In genomic region chr2:137756220-137756619, GRCm38 (mm10) we compare ENCODE assay signal across 14 mouse cellular contexts.
A peak's percentile ranks its signal among the peaks of the same experiment; 100 is the strongest.
DNase-seq lines count a peak whose midpoint lies in the region; ATAC-seq and TF ChIP-seq lines count a peak whose summit lies in the region.
"Had no signal": no experiment of that assay in that cellular context is flagged by ENCODE, and none has a peak within 500 bp of the region (broad histone marks: within the 10 kb centered on the region; RNA-seq: fewer than 3 reads in every experiment).

No protein-coding gene starts in this region.

- no peaks in the 10 kb centered on the region for H3K27me3 ChIP-seq in intestine, embryonic 16.5 days (replicated peaks; ENCODE audit: control insufficient read depth, insufficient read depth, low read length)
- H3K27me3 ChIP-seq in intestine, postnatal 0 days (replicated peaks; ENCODE audit: control insufficient read depth, insufficient read depth, low read length) = no peaks in the 10 kb centered on the region
- no peaks in the 10 kb centered on the region for H3K27me3 ChIP-seq in embryonic facial prominence, embryonic 15.5 days
- H3K27me3 ChIP-seq: heart, embryonic 15.5 days had no signal

- no peak overlapping the region for H3K27ac ChIP-seq in intestine, embryonic 16.5 days (ENCODE audit: low read length)
- H3K27ac ChIP-seq in intestine, postnatal 0 days (ENCODE audit: low read depth, low read length) = no peak overlapping the region
- peak overlapping the region; percentile 52; the same call in 1 of the 2 replicates for H3K27ac ChIP-seq in embryonic facial prominence, embryonic 15.5 days (replicated peaks)
- H3K27ac ChIP-seq: heart, embryonic 15.5 days; left cerebral cortex, adult 2 months had no signal

- H3K4me1 ChIP-seq in intestine, embryonic 16.5 days (ENCODE audit: control insufficient read depth, insufficient read depth, low read length) = no peaks in the 10 kb centered on the region
- H3K4me1 ChIP-seq in intestine, postnatal 0 days (replicated peaks; ENCODE audit: control insufficient read depth, insufficient read depth, low read length) = no peaks in the 10 kb centered on the region
- H3K4me1 ChIP-seq in embryonic facial prominence, embryonic 15.5 days = peaks cover 10% of the 10 kb centered on the region; the same call in 1 of the 2 replicates

- peak; percentile 1 for DNase-seq in adrenal gland, postnatal 25 days
- no peak for DNase-seq in adrenal gland, postnatal 14 days
- peak; percentile 67 for DNase-seq in 3T3-L1 (ENCODE audit: low read depth, low spot score)
- no peak for DNase-seq in retina, embryonic 14.5 days (ENCODE audit: low spot score)
- no peak for DNase-seq in kidney, adult 11 months
- DNase-seq: cerebellum, postnatal 36 days; spleen, adult 18-20 months; thymus, adult 18-20 months had no signal

- no peak for TF ChIP-seq CTCF in intestine, postnatal 0 days (IDR thresholded peaks at IDR 0.05; ENCODE audit: low read depth)

- H3K9ac ChIP-seq in intestine, embryonic 16.5 days (ENCODE audit: low read depth, low read length) = 0 out of 2 replicates have a peak overlapping the region, but pooled peaks have one; percentile 33
- no peak overlapping the region for H3K9ac ChIP-seq in intestine, postnatal 0 days (ENCODE audit: low read depth, low read length)
- no peak overlapping the region for H3K9ac ChIP-seq in embryonic facial prominence, embryonic 15.5 days
- H3K9ac ChIP-seq: heart, embryonic 15.5 days had no signal

- 4% methylated on average over 3 of the region's 3 CpGs for WGBS in intestine, embryonic 16.5 days
- 25% methylated on average over 3 of the region's 3 CpGs for WGBS in intestine, postnatal 0 days
- WGBS in embryonic facial prominence, embryonic 15.5 days = 14% methylated on average over 3 of the region's 3 CpGs

- no peak overlapping the region for H3K4me3 ChIP-seq in intestine, embryonic 16.5 days (ENCODE audit: low read length)
- no peak overlapping the region for H3K4me3 ChIP-seq in intestine, postnatal 0 days (ENCODE audit: low read depth, low read length)
- no peak overlapping the region for H3K4me3 ChIP-seq in embryonic facial prominence, embryonic 15.5 days (replicated peaks)
- H3K4me3 ChIP-seq: heart, embryonic 15.5 days; left cerebral cortex, adult 2 months had no signal

- no peak overlapping the region for H3K4me2 ChIP-seq in intestine, embryonic 16.5 days (ENCODE audit: low read depth, low read length)
- H3K4me2 ChIP-seq in intestine, postnatal 0 days (replicated peaks; ENCODE audit: low read depth) = no peak overlapping the region
- H3K4me2 ChIP-seq in embryonic facial prominence, embryonic 15.5 days (replicated peaks) = peak overlapping the region; percentile 15; the same call in 1 of the 2 replicates
- H3K4me2 ChIP-seq: heart, embryonic 15.5 days; liver, embryonic 11.5 days had no signal

- H3K9me3 ChIP-seq in intestine, embryonic 16.5 days (ENCODE audit: control insufficient read depth, low read length) = no peaks in the 10 kb centered on the region
- H3K9me3 ChIP-seq in intestine, postnatal 0 days (ENCODE audit: control insufficient read depth) = no peaks in the 10 kb centered on the region
- H3K9me3 ChIP-seq in embryonic facial prominence, embryonic 15.5 days (replicated peaks) = no peaks in the 10 kb centered on the region
- H3K9me3 ChIP-seq: heart, embryonic 15.5 days had no signal

- 0 out of 2 replicates have a peak, but pooled peaks have one; percentile 9 for ATAC-seq in intestine, embryonic 16.5 days
- no peak for ATAC-seq in intestine, postnatal 0 days
- ATAC-seq in embryonic facial prominence, embryonic 15.5 days (ENCODE audit: insufficient number of reproducible peaks, low FRiP score, low TSS enrichment, low read depth) = no peak

- H3K36me3 ChIP-seq in intestine, embryonic 16.5 days (ENCODE audit: control insufficient read depth, insufficient read depth, low read length) = no peaks in the 10 kb centered on the region
- no peaks in the 10 kb centered on the region for H3K36me3 ChIP-seq in intestine, postnatal 0 days (ENCODE audit: control insufficient read depth, insufficient read depth)
- H3K36me3 ChIP-seq in embryonic facial prominence, embryonic 15.5 days = no peaks in the 10 kb centered on the region
- H3K36me3 ChIP-seq: heart, embryonic 15.5 days had no signal

Comparison
In these comparisons a context has a peak if more than half of its experiments do, and no peak if none do; other contexts are left out.
1. DNase-seq: peak in adrenal gland, postnatal 25 days (single experiment) and 3T3-L1 (single experiment); none in adrenal gland, postnatal 14 days (single experiment), retina, embryonic 14.5 days (single experiment) and kidney, adult 11 months (single experiment).